In the genomic region with DNA sequence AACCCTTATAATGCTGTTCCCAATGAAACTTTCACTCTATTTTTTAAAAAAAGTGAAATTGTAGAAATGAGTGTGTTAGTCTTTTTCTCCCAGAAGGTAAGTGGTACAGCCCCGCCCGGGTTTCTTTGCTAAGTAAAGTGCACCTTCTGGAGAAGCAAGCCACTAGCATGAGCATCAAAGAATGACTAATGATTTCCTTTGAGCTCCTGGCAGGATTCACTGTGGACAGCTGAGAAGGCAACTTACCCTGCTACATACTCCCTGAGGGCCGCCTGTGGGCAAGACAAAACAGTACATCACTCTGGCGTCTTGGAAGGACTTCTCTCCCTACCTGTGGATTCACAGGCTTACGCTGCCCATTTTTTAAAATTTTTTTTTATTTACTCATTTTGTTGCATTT, we compare ENCODE assay signal across 30 mouse cellular contexts.
DNase-seq lines count a peak whose midpoint lies in the region; ATAC-seq lines count a peak whose summit lies in the region.
"Had no signal": no experiment of that assay in that cellular context is flagged by ENCODE, and none has a peak within 500 bp of the region (broad histone marks: within the 10 kb centered on the region; RNA-seq: fewer than 3 reads in every experiment).

No protein-coding gene starts in this region.

- DNase-seq in embryonic facial prominence, embryonic 14.5 days (ENCODE audit: low spot score): no peak
- no peak for DNase-seq in embryonic facial prominence, embryonic 10.5 days (ENCODE audit: low spot score)
- peak; percentile 17 for DNase-seq in layer of hippocampus, adult 9-11 months
- DNase-seq in layer of hippocampus, adult 11-12 months (ENCODE audit: low spot score): no peak
- DNase-seq in 3T3-L1 (ENCODE audit: low read depth, low spot score): peak; percentile 72
- peak; percentile 54 for DNase-seq in brain, adult 2 months (ENCODE audit: low read depth, low spot score)
- no peak for DNase-seq in Muller cell, postnatal 12 days (ENCODE audit: inconsistent ontology term)
- DNase-seq: adrenal gland, adult 2 months; cerebellum, adult 18-20 months; cerebellum, postnatal 36 days; embryo, embryonic 11 days; heart, postnatal 4 days; kidney, adult 18-20 months; kidney, postnatal 10 days; liver, embryonic 13.5 days; lung, postnatal 36 days; midbrain, embryonic 14.5 days; retina, postnatal 1 day; right cerebral cortex, postnatal 4 days; thymus, adult 2 months; thymus, postnatal 4 days had no signal

- H3K4me3 ChIP-seq in embryonic facial prominence, embryonic 14.5 days (ENCODE audit: low read depth, low read length): no peak overlapping the region
- H3K4me3 ChIP-seq in embryonic facial prominence, embryonic 10.5 days: no peak overlapping the region
- H3K4me3 ChIP-seq: forebrain, embryonic 10.5 days; heart, embryonic 10.5 days; liver, embryonic 13.5 days; lung, embryonic 15.5 days; megakaryocyte, embryonic 14.5 days; neural tube, embryonic 13.5 days had no signal

- H3K27me3 ChIP-seq in embryonic facial prominence, embryonic 14.5 days (replicated peaks; ENCODE audit: control insufficient read depth, insufficient read depth, low read length): no peaks in the 10 kb centered on the region
- no peaks in the 10 kb centered on the region for H3K27me3 ChIP-seq in embryonic facial prominence, embryonic 10.5 days (replicated peaks; ENCODE audit: low read depth, poor library complexity, severe bottlenecking)
- H3K27me3 ChIP-seq: liver, embryonic 13.5 days; lung, embryonic 15.5 days; megakaryocyte, embryonic 14.5 days; neural tube, embryonic 13.5 days; Patski had no signal

- 72% methylated on average over 5 of the region's 5 CpGs for WGBS in embryonic facial prominence, embryonic 14.5 days
- 86% methylated on average over 5 of the region's 5 CpGs for WGBS in embryonic facial prominence, embryonic 10.5 days

- no peaks in the 10 kb centered on the region for H3K36me3 ChIP-seq in embryonic facial prominence, embryonic 14.5 days (ENCODE audit: control insufficient read depth, insufficient read depth, low read length)
- H3K36me3 ChIP-seq in embryonic facial prominence, embryonic 10.5 days (replicated peaks): no peaks in the 10 kb centered on the region
- H3K36me3 ChIP-seq: forebrain, embryonic 10.5 days; heart, embryonic 10.5 days; liver, embryonic 13.5 days; lung, embryonic 15.5 days; neural tube, embryonic 13.5 days had no signal

- peak; percentile 44; the same call in 1 of the 2 replicates for ATAC-seq in embryonic facial prominence, embryonic 14.5 days (ENCODE audit: low read depth)
- ATAC-seq: forebrain, embryonic 16.5 days; inflammation-experienced regulatory T-cells, adult 6 months; Patski had no signal

- H3K9ac ChIP-seq in embryonic facial prominence, embryonic 14.5 days (ENCODE audit: low read depth, low read length): no peak overlapping the region
- H3K9ac ChIP-seq: hindbrain, embryonic 14.5 days; liver, embryonic 13.5 days; lung, embryonic 15.5 days; neural tube, embryonic 13.5 days had no signal

- H3K27ac ChIP-seq in embryonic facial prominence, embryonic 14.5 days (replicated peaks; ENCODE audit: low read depth, low read length): no peak overlapping the region
- no peak overlapping the region for H3K27ac ChIP-seq in embryonic facial prominence, embryonic 10.5 days (replicated peaks)
- H3K27ac ChIP-seq: forebrain, embryonic 10.5 days; heart, embryonic 10.5 days; hindbrain, embryonic 14.5 days; liver, embryonic 13.5 days; lung, embryonic 15.5 days; neural tube, embryonic 13.5 days had no signal

- H3K4me2 ChIP-seq in embryonic facial prominence, embryonic 14.5 days (ENCODE audit: low read depth, low read length): no peak overlapping the region
- H3K4me2 ChIP-seq: hindbrain, embryonic 14.5 days; liver, embryonic 13.5 days; lung, embryonic 15.5 days; neural tube, embryonic 13.5 days had no signal

- no peaks in the 10 kb centered on the region for H3K4me1 ChIP-seq in embryonic facial prominence, embryonic 14.5 days (ENCODE audit: control insufficient read depth, insufficient read depth, low read length)
- no peaks in the 10 kb centered on the region for H3K4me1 ChIP-seq in embryonic facial prominence, embryonic 10.5 days

- H3K9me3 ChIP-seq in embryonic facial prominence, embryonic 14.5 days (ENCODE audit: control insufficient read depth, low read length): no peaks in the 10 kb centered on the region
- no peaks in the 10 kb centered on the region for H3K9me3 ChIP-seq in embryonic facial prominence, embryonic 10.5 days
- H3K9me3 ChIP-seq: forebrain, embryonic 10.5 days; heart, embryonic 10.5 days; liver, embryonic 13.5 days; lung, embryonic 15.5 days; megakaryocyte, embryonic 14.5 days; neural tube, embryonic 13.5 days had no signal

Comparison
In these comparisons a context has a peak if more than half of its experiments do, and no peak if none do; other contexts are left out.
1. DNase-seq: peak in layer of hippocampus, adult 9-11 months (single experiment), 3T3-L1 (single experiment) and brain, adult 2 months (single experiment); none in embryonic facial prominence, embryonic 14.5 days (single experiment), embryonic facial prominence, embryonic 10.5 days (single experiment), layer of hippocampus, adult 11-12 months (single experiment) and Muller cell, postnatal 12 days (single experiment).